Mouse (Mus musculus) intestine, postnatal 0 days (tissue): ENCODE data around the gene Mrvi1. TPM values are rescaled to one million over a fixed set of nuclear protein-coding genes. Genes with fewer than 3 reads are reported as not detected.

ENCODE experiments used
- ATAC-seq: fragments of 200-750 bp; cut with Nextera tagmentation; 2 replicates; pipeline ENCODE4 v1.8.0; 2017; ENCODE audit warnings: mild to moderate bottlenecking, moderate TSS enrichment, moderate library complexity
- H3K27ac ChIP-seq: fragments of 300-500 bp; sonication (generic); 2 replicates; pipeline ENCODE4 v1.5.1; 2014; ENCODE audit warnings: mild to moderate bottlenecking, low read depth, low read length, moderate library complexity
- H3K27me3 ChIP-seq: fragments of 300-500 bp; sonication (generic); replicated peaks from 2 replicates; pipeline ENCODE4 v1.6.1; 2014; ENCODE audit warnings: low read length, mixed read lengths; ENCODE audit not compliant: control insufficient read depth, insufficient read depth
- H3K36me3 ChIP-seq: fragments of 300-500 bp; sonication (generic); 2 replicates; pipeline ENCODE4 v1.6.1; 2014; ENCODE audit warnings: mild to moderate bottlenecking, moderate library complexity; ENCODE audit not compliant: control insufficient read depth, insufficient read depth
- H3K4me1 ChIP-seq: fragments of 300-500 bp; sonication (generic); replicated peaks from 2 replicates; pipeline ENCODE4 v1.6.1; 2014; ENCODE audit warnings: antibody characterized with exemption, low read length, mixed read lengths; ENCODE audit not compliant: control insufficient read depth, insufficient read depth
- H3K4me2 ChIP-seq: fragments of 300-500 bp; sonication (generic); replicated peaks from 2 replicates; pipeline ENCODE4 v1.6.1; 2014; ENCODE audit warnings: low read depth, mild to moderate bottlenecking, moderate library complexity
- H3K4me3 ChIP-seq: fragments of 300-500 bp; sonication (generic); 2 replicates; pipeline ENCODE4 v1.5.1; 2014; ENCODE audit warnings: low read depth, low read length
- H3K9ac ChIP-seq: fragments of 300-500 bp; sonication (generic); 2 replicates; pipeline ENCODE4 v1.6.1; 2014; ENCODE audit warnings: mild to moderate bottlenecking, low read depth, low read length
- H3K9me3 ChIP-seq: fragments of 300-500 bp; sonication (generic); 2 replicates; pipeline ENCODE4 v1.6.1; 2016; ENCODE audit warnings: mixed run types; ENCODE audit not compliant: control insufficient read depth
- CTCF ChIP-seq: sonication (generic); IDR thresholded peaks from 2 replicates; pipeline ENCODE4 v1.5.1; 2016; ENCODE audit warnings: low read depth, mild to moderate bottlenecking, control low read depth, antibody characterized with exemption, moderate library complexity
- WGBS: fragments of 180-500 bp; shearing (Covaris S2); extraction: QIAGEN DNeasy Blood & Tissue Kit; methylation state at CpG from one replicate; pipeline ENCODE4 v1.1.7; 2014; 5-methylcytosine and 5-hydroxymethylcytosine counted together
- polyA plus RNA-seq: library from polyadenylated mRNA; unstranded; fragments of >200 nt; fragmentation: Nextera tagmentation; extraction: Ambion mirVana; gene quantifications from 2 replicates; pipeline ENCODE4 v1.2.1, GENCODE M21; 2015

Gene Mrvi1
- polyA plus RNA-seq, 1 experiment from 2014 or later, result 6.7 TPM

- H3K27me3 ChIP-seq, result no peaks in the 10 kb centered on the region
- no peaks in the 10 kb centered on the region for H3K4me1 ChIP-seq
- ATAC-seq, result no peak
- no peaks in the 10 kb centered on the region for H3K36me3 ChIP-seq
- H3K9ac ChIP-seq, result no peak overlapping the region
- no peak overlapping the region for H3K4me2 ChIP-seq
- no peak overlapping the region for H3K27ac ChIP-seq
- no peak for TF ChIP-seq CTCF
- 82% methylated on average over 2 of the region's 2 CpGs for WGBS
- no peak overlapping the region for H3K4me3 ChIP-seq
- H3K9me3 ChIP-seq, result no peaks in the 10 kb centered on the region
Observed at GRCm38 (mm10) chr7:110933999-110934398, 48.3 kb downstream of the Mrvi1 start.

GRCm38 (mm10) chr7:110933329-110933728 is 48.9 kb downstream of the Mrvi1 start:
- ATAC-seq, result no peak
- Histone ChIP-seq H3K27ac (no peak overlapping the region), H3K9ac (no peak overlapping the region), H3K27me3 (no peaks in the 10 kb centered on the region), H3K36me3 (no peaks in the 10 kb centered on the region), H3K4me1 (no peaks in the 10 kb centered on the region), H3K4me2 (no peak overlapping the region), H3K9me3 (no peaks in the 10 kb centered on the region), H3K4me3 (no peak overlapping the region)
- WGBS, result 78% methylated on average over 3 of the region's 3 CpGs
- TF ChIP-seq CTCF, result no peak

DNA sequence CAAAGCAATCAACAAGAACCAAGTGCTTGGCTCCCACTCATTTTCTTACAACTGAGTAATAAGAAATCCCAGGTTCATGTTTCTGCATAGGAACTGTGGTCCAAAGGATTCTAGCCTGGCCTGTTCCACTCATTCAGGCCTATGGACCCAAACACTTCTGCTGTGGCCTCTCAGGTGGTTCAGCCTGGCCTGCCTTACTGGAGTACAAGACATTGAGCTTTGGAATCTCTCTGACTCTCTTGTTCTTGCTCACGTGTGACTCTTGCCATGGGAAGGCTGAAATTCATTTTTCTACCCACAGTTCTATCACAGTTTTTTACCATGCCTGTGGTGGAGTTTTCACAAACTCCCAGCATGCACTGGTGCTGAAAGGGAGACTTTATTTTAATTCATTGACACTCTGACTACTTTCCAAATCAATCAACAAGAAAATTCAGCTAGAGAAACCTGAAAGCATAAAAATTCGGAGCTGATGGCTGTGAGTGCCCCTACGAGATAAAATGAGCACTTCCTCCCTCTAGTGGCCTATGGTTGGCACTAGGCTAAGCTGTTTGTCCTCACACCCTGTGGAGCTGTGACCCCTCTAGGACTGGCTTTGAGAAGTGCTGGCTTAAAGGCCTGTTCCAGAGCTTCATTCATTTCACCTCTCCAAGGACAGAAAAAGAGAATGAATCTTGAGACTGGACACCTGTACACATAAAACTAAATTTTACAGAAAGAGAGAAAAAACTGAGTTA is 52.0 kb downstream of the Mrvi1 start:
- H3K4me2 ChIP-seq, result no peak overlapping the region
- no peak overlapping the region for H3K4me3 ChIP-seq
- H3K9me3 ChIP-seq, result no peaks in the 10 kb centered on the region
- TF ChIP-seq CTCF, result peak; percentile 86
- H3K9ac ChIP-seq, result no peak overlapping the region
- H3K36me3 ChIP-seq, result no peaks in the 10 kb centered on the region
- no peaks in the 10 kb centered on the region for H3K4me1 ChIP-seq
- H3K27me3 ChIP-seq, result no peaks in the 10 kb centered on the region
- peak; percentile 72 for ATAC-seq
- WGBS, result 27% methylated on average over 3 of the region's 3 CpGs
- H3K27ac ChIP-seq, result no peak overlapping the region

DNA sequence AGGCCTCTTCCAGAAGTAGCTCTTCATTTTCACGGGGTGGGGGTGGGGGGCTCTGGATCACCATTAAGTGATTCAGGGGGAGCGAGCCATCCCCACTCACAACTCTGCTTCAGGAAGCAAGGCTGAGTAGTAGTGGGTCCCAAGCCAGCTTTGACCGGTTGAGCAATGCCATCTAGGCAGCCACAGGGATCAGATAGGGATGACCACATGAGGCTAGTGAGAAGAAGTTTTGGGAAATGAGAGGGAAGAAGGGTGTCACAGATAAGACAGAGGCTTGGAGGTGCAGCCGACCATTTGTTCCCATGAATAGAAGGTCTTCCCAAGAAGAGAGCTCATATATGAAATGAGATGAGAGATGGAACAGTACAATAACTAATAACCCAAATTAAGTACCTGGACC is 55.7 kb downstream of the Mrvi1 start:
- WGBS, result 80% methylated on average over 4 of the region's 4 CpGs
- ATAC-seq, result no peak

DNA sequence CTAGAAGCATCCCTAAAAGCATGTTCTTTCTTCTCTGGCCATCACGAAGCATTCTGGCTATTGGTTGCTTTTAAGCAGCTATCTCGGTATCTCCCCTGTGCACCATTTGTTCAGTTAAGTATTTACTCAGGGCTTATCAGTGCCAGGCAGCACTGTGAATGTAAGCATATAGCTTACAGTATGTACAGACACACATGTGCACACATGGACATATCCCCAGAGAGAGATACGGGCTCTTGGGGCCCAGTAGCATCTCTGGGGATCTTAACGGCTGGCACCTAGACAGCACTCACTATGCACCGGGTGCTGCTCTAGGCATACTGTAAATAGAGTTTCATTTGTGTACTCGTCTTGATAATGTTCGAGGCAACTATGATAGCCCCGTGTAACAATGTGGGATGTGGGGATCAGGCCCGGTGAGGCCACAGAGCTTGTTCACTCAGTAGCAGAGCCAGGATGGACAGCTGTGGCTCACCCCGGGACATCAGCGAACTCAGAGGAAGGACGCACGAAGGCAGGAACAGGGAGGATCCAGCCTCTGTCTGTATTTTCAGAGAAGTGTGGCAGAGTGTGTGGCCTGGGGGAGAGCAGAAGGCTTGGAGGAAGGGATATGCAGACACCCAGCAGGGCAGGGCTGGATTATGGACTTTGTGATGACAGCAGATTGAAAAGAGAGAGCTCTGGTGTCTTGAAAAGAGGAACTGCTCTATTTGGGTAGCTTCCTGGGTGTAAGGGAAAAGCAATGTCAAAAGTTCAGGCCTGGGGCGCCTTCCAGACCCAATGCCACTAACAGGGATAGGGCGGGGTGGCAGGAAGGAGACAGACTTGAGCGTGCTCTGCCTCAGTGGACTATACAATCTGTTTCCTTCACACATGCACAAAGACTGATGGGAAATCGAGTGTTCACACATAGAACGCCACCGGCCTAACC is 61.7 kb downstream of the Mrvi1 start:
- no peak overlapping the region for H3K4me2 ChIP-seq
- H3K9ac ChIP-seq, result no peak overlapping the region
- H3K9me3 ChIP-seq, result no peaks in the 10 kb centered on the region
- H3K4me3 ChIP-seq, result no peak overlapping the region
- 49% methylated on average over 19 of the region's 19 CpGs for WGBS
- H3K27me3 ChIP-seq, result no peaks in the 10 kb centered on the region
- H3K36me3 ChIP-seq, result no peaks in the 10 kb centered on the region; the same call in 1 of the 2 replicates
- no peak for TF ChIP-seq CTCF
- no peak for ATAC-seq
- H3K27ac ChIP-seq, result no peak overlapping the region; the same call in 1 of the 2 replicates
- 0 out of 2 replicates have a peak, but pooled peaks cover 15% of the 10 kb centered on the region for H3K4me1 ChIP-seq

More for the DNA sequence above, 55.7 kb downstream of the Mrvi1 start:
- no peaks in the 10 kb centered on the region for H3K27me3 ChIP-seq
- no peak overlapping the region for H3K4me3 ChIP-seq
- H3K27ac ChIP-seq, result no peak overlapping the region
- no peaks in the 10 kb centered on the region for H3K4me1 ChIP-seq
- no peaks in the 10 kb centered on the region; the same call in 1 of the 2 replicates for H3K36me3 ChIP-seq
- no peak overlapping the region for H3K4me2 ChIP-seq
- no peak for TF ChIP-seq CTCF
- H3K9ac ChIP-seq, result no peak overlapping the region
- H3K9me3 ChIP-seq, result no peaks in the 10 kb centered on the region

- ATAC-seq, result no peak
- WGBS, result 32% methylated on average over 3 of the region's 3 CpGs
- no peak for TF ChIP-seq CTCF
- H3K27ac ChIP-seq, result no peak overlapping the region
- no peaks in the 10 kb centered on the region; the same call in 1 of the 2 replicates for H3K36me3 ChIP-seq
- H3K27me3 ChIP-seq, result no peaks in the 10 kb centered on the region
- no peak overlapping the region for H3K4me2 ChIP-seq
- no peak overlapping the region for H3K9ac ChIP-seq
- H3K4me1 ChIP-seq, result 0 out of 2 replicates have a peak, but pooled peaks cover 15% of the 10 kb centered on the region
- H3K4me3 ChIP-seq, result no peak overlapping the region
- H3K9me3 ChIP-seq, result no peaks in the 10 kb centered on the region
Observed at GRCm38 (mm10) chr7:110919721-110920120, 62.5 kb downstream of the Mrvi1 start.
